Mouse (Mus musculus): ENCODE measurements around the gene Phf21a.

- TF ChIP-seq CTCF (IDR thresholded peaks at IDR 0.05; ENCODE audit: low read depth) (no peak), EP300 (IDR thresholded peaks at IDR 0.05; ENCODE audit: low read depth) (no peak)
These were observed 298.2 kb downstream of the Phf21a start for GRCm38 (mm10) chr2:92391116-92391515.
